Mouse (Mus musculus) midbrain, embryonic 14.5 days (tissue): Measurements from ENCODE around the gene Odf4. TPM values are rescaled to one million over a fixed set of nuclear protein-coding genes. Genes with fewer than 3 reads are reported as not detected.

Experiments used
- ATAC-seq: fragments of 200-750 bp; cut with Nextera tagmentation; 2 replicates; pipeline ENCODE4 v1.8.0; 2017; ENCODE audit warnings: moderate number of reproducible peaks, moderate library complexity; ENCODE audit not compliant: low FRiP score, low TSS enrichment
- DNase-seq: peaks from one replicate; pipeline ENCODE4 v3.0.0-alpha.2; 2015
- H3K27ac ChIP-seq: fragments of 300-500 bp; sonication (generic); replicated peaks from 2 replicates; pipeline ENCODE4 v1.5.1; 2014; ENCODE audit warnings: mild to moderate bottlenecking, low read depth, low read length, moderate library complexity
- H3K27me3 ChIP-seq: fragments of 300-500 bp; sonication (generic); 2 replicates; pipeline ENCODE4 v1.6.1; 2014; ENCODE audit warnings: low read length, control low read depth, mixed read lengths; ENCODE audit not compliant: control insufficient read depth, insufficient read depth
- H3K36me3 ChIP-seq: fragments of 300-500 bp; sonication (generic); 2 replicates; pipeline ENCODE4 v1.6.1; 2014; ENCODE audit warnings: low read length, control low read depth; ENCODE audit not compliant: control insufficient read depth, insufficient read depth
- H3K4me1 ChIP-seq: fragments of 300-500 bp; sonication (generic); 2 replicates; pipeline ENCODE4 v1.6.1; 2014; ENCODE audit warnings: mild to moderate bottlenecking, antibody characterized with exemption, low read length, control low read depth; ENCODE audit not compliant: control insufficient read depth, insufficient read depth
- H3K4me2 ChIP-seq: fragments of 300-500 bp; sonication (generic); 2 replicates; pipeline ENCODE4 v1.6.1; 2014; ENCODE audit warnings: mild to moderate bottlenecking, low read length, moderate library complexity
- H3K4me3 ChIP-seq: fragments of 300-500 bp; sonication (generic); replicated peaks from 2 replicates; pipeline ENCODE4 v1.5.1; 2014; ENCODE audit warnings: low read depth, low read length
- H3K9ac ChIP-seq: fragments of 300-500 bp; sonication (generic); replicated peaks from 2 replicates; pipeline ENCODE4 v1.6.1; 2014; ENCODE audit warnings: mild to moderate bottlenecking, low read length, moderate library complexity
- H3K9me3 ChIP-seq: fragments of 300-500 bp; sonication (generic); 2 replicates; pipeline ENCODE4 v1.6.1; 2016; ENCODE audit warnings: low read length, control low read depth, mixed read lengths; ENCODE audit not compliant: control insufficient read depth
- WGBS: fragments of 180-500 bp; shearing (Covaris S2); extraction: QIAGEN DNeasy Blood & Tissue Kit; methylation state at CpG from one replicate; pipeline ENCODE4 v1.1.7; 2014; 5-methylcytosine and 5-hydroxymethylcytosine counted together
- polyA plus RNA-seq: library from polyadenylated mRNA; unstranded; fragments of >200 nt; fragmentation: Nextera tagmentation; extraction: Ambion mirVana; gene quantifications from 2 replicates; pipeline ENCODE4 v1.2.1, GENCODE M21; 2014

Gene Odf4
- polyA plus RNA-seq, 1 experiment from 2014 or later: 0.53 TPM

GRCm38 (mm10) chr11:68956107-68956506 lies 29.2 kb upstream of the Odf4 start:
- ATAC-seq (no peak), DNase-seq (no peak)
- no peak overlapping the region for H3K9ac ChIP-seq
- H3K9me3 ChIP-seq: no peaks in the 10 kb centered on the region
- no peak overlapping the region for H3K27ac ChIP-seq
- H3K4me1 ChIP-seq: 0 out of 2 replicates have a peak, but pooled peaks cover 8% of the 10 kb centered on the region
- H3K4me2 ChIP-seq: no peak overlapping the region
- no peaks in the 10 kb centered on the region for H3K36me3 ChIP-seq
- peaks cover 20% of the 10 kb centered on the region; the same call in 1 of the 2 replicates for H3K27me3 ChIP-seq
- WGBS: 51% methylated on average over 3 of the region's 3 CpGs
- no peak overlapping the region for H3K4me3 ChIP-seq

GRCm38 (mm10) chr11:68955473-68955872 lies 28.6 kb upstream of the Odf4 start:
- Histone ChIP-seq H3K4me2 (peak overlapping the region; percentile 52; the same call in 1 of the 2 replicates), H3K27me3 (peaks cover 20% of the 10 kb centered on the region; the same call in 1 of the 2 replicates), H3K27ac (no peak overlapping the region), H3K36me3 (no peaks in the 10 kb centered on the region), H3K4me1 (0 out of 2 replicates have a peak, but pooled peaks cover 8% of the 10 kb centered on the region), H3K4me3 (no peak overlapping the region), H3K9me3 (no peaks in the 10 kb centered on the region), H3K9ac (peak overlapping the region; percentile 40; the same call in 1 of the 2 replicates)
- 65% methylated on average over 5 of the region's 5 CpGs for WGBS
- ATAC-seq (no peak), DNase-seq (no peak)

- no peaks in the 10 kb centered on the region for H3K9me3 ChIP-seq
- DNase-seq (peak; percentile 51), ATAC-seq (no peak)
- WGBS: under 1% methylated on average over 17 of the region's 17 CpGs
- peak overlapping the region; percentile 40 for H3K9ac ChIP-seq
- no peak overlapping the region for H3K27ac ChIP-seq
- H3K36me3 ChIP-seq: no peaks in the 10 kb centered on the region
- 0 out of 2 replicates have a peak, but pooled peaks cover 8% of the 10 kb centered on the region for H3K4me1 ChIP-seq
- peak overlapping the region; percentile 52 for H3K4me2 ChIP-seq
- H3K4me3 ChIP-seq: peak overlapping the region; percentile 24
- peaks cover 20% of the 10 kb centered on the region; the same call in 1 of the 2 replicates for H3K27me3 ChIP-seq
Measured at GRCm38 (mm10) chr11:68954408-68954807, 27.5 kb upstream of the Odf4 start.

- Histone ChIP-seq H3K4me1 (0 out of 2 replicates have a peak, but pooled peaks cover 8% of the 10 kb centered on the region), H3K27me3 (peaks cover 20% of the 10 kb centered on the region; the same call in 1 of the 2 replicates), H3K27ac (no peak overlapping the region), H3K4me2 (peak overlapping the region; percentile 52), H3K36me3 (no peaks in the 10 kb centered on the region), H3K9ac (no peak overlapping the region; the same call in 1 of the 2 replicates), H3K9me3 (no peaks in the 10 kb centered on the region), H3K4me3 (no peak overlapping the region)
- 10% methylated on average over 13 of the region's 13 CpGs for WGBS
- ATAC-seq: no peak
- DNase-seq: no peak
Measured at GRCm38 (mm10) chr11:68953903-68954302, 27.0 kb upstream of the Odf4 start.

GRCm38 (mm10) chr11:68947542-68947993 lies 20.7 kb upstream of the Odf4 start:
- ATAC-seq: peak; percentile 60; the same call in 1 of the 2 replicates
- no peaks in the 10 kb centered on the region for H3K27me3 ChIP-seq
- H3K4me2 ChIP-seq: peak overlapping the region; percentile 51
- H3K9me3 ChIP-seq: no peaks in the 10 kb centered on the region
- DNase-seq: peak; percentile 74
- 6% methylated on average over 12 of the region's 12 CpGs for WGBS
- peak overlapping the region; percentile 55 for H3K9ac ChIP-seq
- H3K36me3 ChIP-seq: 0 out of 2 replicates have a peak, but pooled peaks cover 4% of the 10 kb centered on the region
- H3K4me3 ChIP-seq: peak overlapping the region; percentile 38
- H3K27ac ChIP-seq: peak overlapping the region; percentile 86
- H3K4me1 ChIP-seq: no peaks in the 10 kb centered on the region

GRCm38 (mm10) chr11:68946806-68947440 lies 20.0 kb upstream of the Odf4 start:
- H3K36me3 ChIP-seq: 0 out of 2 replicates have a peak, but pooled peaks cover 4% of the 10 kb centered on the region
- H3K27ac ChIP-seq: peak overlapping the region; percentile 83
- H3K9ac ChIP-seq: peak overlapping the region; percentile 51
- no peaks in the 10 kb centered on the region for H3K27me3 ChIP-seq
- no peaks in the 10 kb centered on the region for H3K9me3 ChIP-seq
- DNase-seq (peak; percentile 41), ATAC-seq (peak; percentile 24; the same call in 1 of the 2 replicates)
- H3K4me3 ChIP-seq: peak overlapping the region; percentile 38
- WGBS: 6% methylated on average over 16 of the region's 16 CpGs
- H3K4me2 ChIP-seq: peak overlapping the region; percentile 51
- no peaks in the 10 kb centered on the region for H3K4me1 ChIP-seq

- Histone ChIP-seq H3K27ac (no peak overlapping the region), H3K4me3 (no peak overlapping the region), H3K9ac (no peak overlapping the region), H3K4me1 (0 out of 2 replicates have a peak, but pooled peaks cover under 1% of the 10 kb centered on the region), H3K36me3 (0 out of 2 replicates have a peak, but pooled peaks cover 4% of the 10 kb centered on the region), H3K4me2 (peak overlapping the region; percentile 51), H3K27me3 (no peaks in the 10 kb centered on the region), H3K9me3 (no peaks in the 10 kb centered on the region)
- ATAC-seq (no peak), DNase-seq (no peak)
- 86% methylated on average over 4 of the region's 4 CpGs for WGBS
Measured at GRCm38 (mm10) chr11:68946001-68946400, 19.1 kb upstream of the Odf4 start.

- DNase-seq (no peak), ATAC-seq (no peak)
- Histone ChIP-seq H3K27me3 (no peaks in the 10 kb centered on the region), H3K9me3 (no peaks in the 10 kb centered on the region), H3K9ac (no peak overlapping the region), H3K27ac (no peak overlapping the region), H3K4me2 (peak overlapping the region; percentile 51; the same call in 1 of the 2 replicates), H3K4me3 (no peak overlapping the region), H3K36me3 (0 out of 2 replicates have a peak, but pooled peaks cover 4% of the 10 kb centered on the region), H3K4me1 (0 out of 2 replicates have a peak, but pooled peaks cover 7% of the 10 kb centered on the region)
- 76% methylated on average over 2 of the region's 2 CpGs for WGBS
Measured at GRCm38 (mm10) chr11:68945245-68945644, 18.4 kb upstream of the Odf4 start.
